Comparison of ENCODE assay signal across 8 mouse cellular contexts in the genomic region with DNA sequence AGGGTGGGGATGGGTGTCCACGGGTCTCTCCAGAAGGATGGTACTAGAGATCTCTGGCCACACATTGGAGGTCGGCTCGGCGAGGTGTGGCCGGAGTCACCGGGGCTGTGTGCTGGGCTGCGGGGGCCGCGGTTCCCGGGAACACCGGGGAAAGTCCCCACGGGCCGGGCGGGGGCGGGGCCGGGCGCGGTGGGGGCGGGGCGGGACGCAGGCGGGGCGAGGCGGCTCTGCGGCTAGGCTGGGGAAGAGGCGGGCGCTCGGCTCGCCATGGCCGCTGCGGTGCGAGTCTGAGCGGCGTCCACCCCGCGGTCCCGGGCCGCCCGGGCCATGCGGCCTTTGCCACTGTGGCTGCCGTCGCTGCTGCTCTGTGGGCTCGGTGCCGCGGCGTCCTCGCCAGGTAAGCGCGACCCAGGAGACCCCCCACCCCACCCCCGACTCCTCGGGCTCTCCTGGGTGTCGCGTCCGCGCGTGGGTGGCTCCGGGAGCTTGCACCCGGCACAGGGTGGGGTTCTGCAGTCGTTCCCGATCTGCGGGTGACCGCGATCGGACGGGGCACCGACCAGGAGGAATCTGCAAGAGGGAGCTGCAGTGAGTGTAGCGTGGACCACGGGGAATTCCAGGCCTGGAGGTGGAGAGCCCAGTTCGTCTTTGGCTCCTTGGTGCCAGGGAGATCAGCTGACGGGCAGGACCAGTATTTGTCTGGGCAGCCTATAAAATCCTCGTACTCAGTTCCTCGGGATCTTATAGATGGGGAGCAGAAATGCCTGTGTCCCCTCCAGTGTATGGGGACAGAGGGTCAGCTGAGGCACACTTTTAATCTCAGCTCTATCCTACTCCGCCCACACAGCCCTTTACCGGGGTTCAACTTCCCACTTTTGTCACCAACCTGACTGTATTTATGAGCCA. TPM values are rescaled to one million over a fixed set of nuclear protein-coding genes. Genes with fewer than 3 reads are reported as not detected.
DNase-seq lines count a peak whose midpoint lies in the region; ATAC-seq lines count a peak whose summit lies in the region.

TSS of gene Ifngr2 (plus strand) at position 237 of the 906 bp plus-strand sequence.

- H3K4me3 ChIP-seq in embryonic facial prominence, embryonic 12.5 days: peak within 1 kb of the TSS; percentile 94
- peak within 1 kb of the TSS; percentile 72 for H3K4me3 ChIP-seq in kidney, embryonic 14.5 days (ENCODE audit: low read length)
- H3K4me3 ChIP-seq in liver, embryonic 12.5 days: peak within 1 kb of the TSS; percentile 81

- peak within 1 kb of the TSS; percentile 73 for H3K4me2 ChIP-seq in embryonic facial prominence, embryonic 12.5 days (replicated peaks)
- H3K4me2 ChIP-seq in kidney, embryonic 14.5 days (replicated peaks; ENCODE audit: low read depth, low read length): peak within 1 kb of the TSS; percentile 65
- H3K4me2 ChIP-seq in liver, embryonic 12.5 days: peak within 1 kb of the TSS; percentile 98

- H3K27me3 ChIP-seq in embryonic facial prominence, embryonic 12.5 days: no peaks in the 10 kb centered on the region
- H3K27me3 ChIP-seq in kidney, embryonic 14.5 days (ENCODE audit: control insufficient read depth, insufficient read depth, low read length): no peaks in the 10 kb centered on the region
- no peaks in the 10 kb centered on the region for H3K27me3 ChIP-seq in liver, embryonic 12.5 days (replicated peaks)
- no peaks in the 10 kb centered on the region for H3K27me3 ChIP-seq in splenic B cell, adult 2 months (ENCODE audit: control insufficient read depth, insufficient read depth, low read length, poor library complexity, severe bottlenecking)

- H3K4me1 ChIP-seq in embryonic facial prominence, embryonic 12.5 days: peaks cover 18% of the 10 kb centered on the region
- peaks cover 31% of the 10 kb centered on the region for H3K4me1 ChIP-seq in kidney, embryonic 14.5 days (ENCODE audit: control insufficient read depth, insufficient read depth, low read length)
- H3K4me1 ChIP-seq in liver, embryonic 12.5 days: peaks cover 84% of the 10 kb centered on the region

- ATAC-seq in embryonic facial prominence, embryonic 12.5 days (ENCODE audit: insufficient number of reproducible peaks, insufficient read depth, low FRiP score, low TSS enrichment): peak; percentile 84
- ATAC-seq in kidney, embryonic 14.5 days (ENCODE audit: low FRiP score, low TSS enrichment): peak; percentile 92
- ATAC-seq in liver, embryonic 12.5 days: peak; percentile 78

- H3K36me3 ChIP-seq in embryonic facial prominence, embryonic 12.5 days: no peaks in the 10 kb centered on the region
- no peaks in the 10 kb centered on the region for H3K36me3 ChIP-seq in kidney, embryonic 14.5 days (ENCODE audit: control insufficient read depth, insufficient read depth, low read length)
- H3K36me3 ChIP-seq in liver, embryonic 12.5 days: 0 out of 2 replicates have a peak, but pooled peaks cover 3% of the 10 kb centered on the region
- peaks cover 2% of the 10 kb centered on the region; the same call in 1 of the 2 replicates for H3K36me3 ChIP-seq in splenic B cell, adult 2 months (ENCODE audit: control insufficient read depth, insufficient read depth, low read length, poor library complexity, severe bottlenecking)

- H3K27ac ChIP-seq in embryonic facial prominence, embryonic 12.5 days: no peak within 1 kb of the TSS
- peak within 1 kb of the TSS; percentile 8; the same call in 1 of the 2 replicates for H3K27ac ChIP-seq in kidney, embryonic 14.5 days (ENCODE audit: low read depth, low read length)
- H3K27ac ChIP-seq in liver, embryonic 12.5 days: peak within 1 kb of the TSS; percentile 89

- peak; percentile 72 for DNase-seq in 3134 (ENCODE audit: extremely low read depth, insufficient read length, low spot score)
- DNase-seq in adrenal gland, adult 8-10 months: no peak
- peak; percentile 58 to 70 for DNase-seq in heart, adult 9 months (ENCODE audit: low spot score in 2 of 2)
- DNase-seq in naive thymus-derived CD4-positive, alpha-beta T cell, adult 2 months (ENCODE audit: low read depth): peak; percentile 62
- DNase-seq in splenic B cell, adult 2 months (ENCODE audit: low read depth, low spot score): peak; percentile 61

- 1% methylated on average over 59 of the region's 74 CpGs for WGBS in embryonic facial prominence, embryonic 12.5 days
- WGBS in kidney, embryonic 14.5 days: 1% methylated on average over 73 of the region's 74 CpGs
- WGBS in liver, embryonic 12.5 days (ENCODE audit: insufficient replicate concordance): under 1% methylated on average over 52 of the region's 74 CpGs

- no peaks in the 10 kb centered on the region for H3K9me3 ChIP-seq in embryonic facial prominence, embryonic 12.5 days
- H3K9me3 ChIP-seq in kidney, embryonic 14.5 days (ENCODE audit: control insufficient read depth, low read length): no peaks in the 10 kb centered on the region
- no peaks in the 10 kb centered on the region for H3K9me3 ChIP-seq in liver, embryonic 12.5 days (replicated peaks)

- peak within 1 kb of the TSS; percentile 94 for H3K9ac ChIP-seq in embryonic facial prominence, embryonic 12.5 days
- peak within 1 kb of the TSS; percentile 88 for H3K9ac ChIP-seq in kidney, embryonic 14.5 days (ENCODE audit: low read depth, low read length)
- peak within 1 kb of the TSS; percentile 86 for H3K9ac ChIP-seq in liver, embryonic 12.5 days

RNA-seq across cellular contexts. Expression of gene Ifngr2, which starts in this region (rescaled TPM):
- 10 to 100 TPM; 21.8 to 35.9 (median 29.7) TPM for total RNA-seq in adrenal gland, adult 8-10 months (2022)
- polyA plus RNA-seq in embryonic facial prominence, embryonic 12.5 days (2016; fragmentation: Nextera tagmentation; extraction: Ambion mirVana): 47.5 and 48.9 TPM in 2 replicates
- 36.0 and 45.7 TPM in 2 replicates for polyA plus RNA-seq in kidney, embryonic 14.5 days (2014; fragmentation: Nextera tagmentation; extraction: Ambion mirVana)
- 17.1 and 17.9 TPM in 2 replicates for polyA plus RNA-seq in liver, embryonic 12.5 days (2016; fragmentation: Nextera tagmentation; extraction: Ambion mirVana)
